Mouse (Mus musculus) myocyte (in vitro differentiated cells): ENCODE data around the gene Aars2.

Experiments used
- CEBPB ChIP-seq: IDR thresholded peaks from 2 replicates; pipeline ENCODE4 v1.6.1; 2011; ENCODE audit warnings: mild to moderate bottlenecking, moderate library complexity; ENCODE audit not compliant: poor library complexity, insufficient read depth, severe bottlenecking
- E2F4 ChIP-seq: IDR thresholded peaks from one replicate; pipeline ENCODE4 v1.6.1; 2011; ENCODE audit warnings: mild to moderate bottlenecking, control low read depth, moderate library complexity; ENCODE audit not compliant: insufficient read depth
- MAX ChIP-seq: IDR thresholded peaks from one replicate; pipeline ENCODE4 v1.6.1; 2011; ENCODE audit warnings: low read depth, mild to moderate bottlenecking, control low read depth
- MYOD1 ChIP-seq, 3 experiments: IDR thresholded peaks; one replicate each; pipeline ENCODE4 v1.6.1; 2011; ENCODE audit warnings: control low read depth in 2 of 3, low read depth in 2 of 3, mild to moderate bottlenecking in 2 of 3, moderate library complexity in 1 of 3; ENCODE audit not compliant: insufficient read length in 2 of 3, control insufficient read depth in 1 of 3
- MYOG ChIP-seq, 3 experiments: IDR thresholded peaks; one replicate each; pipeline ENCODE4 v1.6.1; 2011; ENCODE audit warnings: control low read depth in 2 of 3, low read depth in 2 of 3, mild to moderate bottlenecking in 2 of 3; ENCODE audit not compliant: insufficient read length in 2 of 3, control insufficient read depth in 1 of 3, insufficient read depth in 1 of 3
- POLR2A ChIP-seq: IDR thresholded peaks from one replicate; pipeline ENCODE4 v1.6.1; 2011; ENCODE audit warnings: low read depth, mild to moderate bottlenecking, control low read depth, moderate library complexity; ENCODE audit not compliant: insufficient read length
- POLR2AphosphoS2 ChIP-seq: IDR thresholded peaks from one replicate; pipeline ENCODE4 v1.6.1; 2011; ENCODE audit warnings: low read depth, control low read depth; ENCODE audit not compliant: insufficient read length
- REST ChIP-seq: IDR thresholded peaks from one replicate; pipeline ENCODE4 v1.6.1; 2011; ENCODE audit warnings: mild to moderate bottlenecking, control low read depth, moderate library complexity; ENCODE audit not compliant: insufficient read depth, insufficient read length
- SRF ChIP-seq: IDR thresholded peaks from one replicate; pipeline ENCODE4 v1.6.1; 2011; ENCODE audit warnings: low read depth; ENCODE audit not compliant: control insufficient read depth, insufficient read length
- TCF12 ChIP-seq: IDR thresholded peaks from one replicate; pipeline ENCODE4 v1.6.1; 2011; ENCODE audit warnings: mild to moderate bottlenecking, control low read depth; ENCODE audit not compliant: poor library complexity, insufficient read depth, severe bottlenecking
- TCF3 ChIP-seq: IDR thresholded peaks from one replicate; pipeline ENCODE4 v1.6.1; 2011; ENCODE audit warnings: low read depth, control low read depth; ENCODE audit not compliant: insufficient read length
- USF1 ChIP-seq: IDR thresholded peaks from one replicate; pipeline ENCODE4 v1.6.1; 2011; ENCODE audit warnings: low read depth, mild to moderate bottlenecking, control low read depth, moderate library complexity

DNA sequence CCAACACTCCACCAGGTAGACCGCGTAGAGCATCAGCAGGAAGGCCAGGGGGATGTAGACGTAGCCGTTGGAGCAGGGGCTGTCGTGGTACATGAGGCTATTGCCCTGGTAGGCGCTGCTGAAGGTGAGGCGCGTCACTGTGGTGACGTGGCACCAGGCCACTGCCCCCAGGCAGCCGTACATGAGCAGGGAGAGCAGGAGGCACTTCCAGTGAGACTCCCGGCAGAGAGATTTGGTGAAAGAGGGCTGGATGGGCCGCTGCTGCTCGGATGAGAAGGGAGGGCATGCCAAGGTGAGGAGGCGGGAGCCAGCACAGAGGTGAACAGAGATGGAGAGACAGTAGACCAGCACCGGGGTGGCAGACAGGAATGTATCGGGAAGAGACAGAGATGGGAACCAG, 40.3 kb downstream of the Aars2 start:
- TF ChIP-seq USF1 (no peak), POLR2A (no peak), E2F4 (no peak), MAX (no peak), CEBPB (no peak), MYOG (IDR thresholded peaks at IDR 0.05; ENCODE audit: control insufficient read depth in 1 of 3, insufficient read depth in 1 of 3, insufficient read length in 2 of 3, low read depth in 2 of 3) (no peak), MYOD1 (IDR thresholded peaks at IDR 0.05; ENCODE audit: control insufficient read depth in 1 of 3, insufficient read length in 2 of 3, low read depth in 2 of 3) (no peak), TCF3 (no peak), POLR2AphosphoS2 (no peak), TCF12 (no peak), SRF (no peak), REST (no peak)
